Comparison of ENCODE assay signal across 8 mouse cellular contexts in the genomic region with DNA sequence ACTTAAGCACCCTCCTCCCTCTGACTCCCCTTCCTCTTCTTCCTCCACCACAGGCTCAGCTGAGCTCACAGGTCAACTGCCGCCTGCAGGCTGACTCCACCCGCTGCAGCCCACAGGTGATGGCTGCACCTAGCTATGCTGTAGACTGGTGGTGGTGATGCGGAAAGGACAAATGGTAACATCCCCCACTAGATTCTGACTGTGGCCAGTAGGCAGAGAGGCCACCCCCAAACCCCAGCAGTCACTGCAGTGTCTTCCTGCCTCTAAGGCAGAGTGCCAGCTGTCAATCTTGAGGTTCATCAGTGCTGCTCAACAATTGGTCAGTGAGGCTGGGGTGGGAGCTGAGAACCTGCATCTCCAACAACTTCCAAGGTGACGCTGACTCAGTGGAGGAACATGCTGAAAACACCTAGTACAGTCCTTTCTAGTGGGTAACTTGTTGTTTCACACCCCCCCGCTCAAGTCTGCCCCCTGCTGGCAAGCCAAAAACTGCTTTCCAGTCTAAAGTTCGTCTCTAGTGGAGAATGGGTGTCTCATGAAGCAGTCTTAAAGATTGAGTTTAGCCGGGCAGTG. TPM values are rescaled to one million over a fixed set of nuclear protein-coding genes. Genes with fewer than 3 reads are reported as not detected.
DNase-seq lines count a peak whose midpoint lies in the region; ATAC-seq and TF ChIP-seq lines count a peak whose summit lies in the region.

No protein-coding gene starts in this region.

- no peaks in the 10 kb centered on the region for H3K9me3 ChIP-seq in E14TG2a.4 (ENCODE audit: low read length)
- no peaks in the 10 kb centered on the region for H3K9me3 ChIP-seq in lung, embryonic 15.5 days

- no peak overlapping the region for H3K4me3 ChIP-seq in E14TG2a.4 (replicated peaks; ENCODE audit: low read length)
- no peak overlapping the region for H3K4me3 ChIP-seq in lung, embryonic 15.5 days

- TF ChIP-seq CTCF in E14TG2a.4 (conservative IDR thresholded peaks at IDR 0.05; ENCODE audit: low read length): 0 out of 2 replicates have a peak, but pooled peaks have one; percentile 36

- peaks cover 27% of the 10 kb centered on the region for H3K4me1 ChIP-seq in E14TG2a.4 (replicated peaks; ENCODE audit: low read depth, low read length)
- no peaks in the 10 kb centered on the region for H3K4me1 ChIP-seq in lung, embryonic 15.5 days

- no peak overlapping the region for H3K4me2 ChIP-seq in lung, embryonic 15.5 days

- ATAC-seq in common myeloid progenitor, adult 5-6 weeks (replicated peaks; ENCODE audit: low read depth, poor library complexity, severe bottlenecking): peak; percentile 48
- 0 out of 2 replicates have a peak, but pooled peaks have one; percentile 31 for ATAC-seq in lung, embryonic 15.5 days (ENCODE audit: borderline replicate concordance, extremely low read depth, low FRiP score, low TSS enrichment)

- H3K9ac ChIP-seq in lung, embryonic 15.5 days: no peak overlapping the region

- 58% methylated on average over 7 of the region's 7 CpGs for WGBS in lung, embryonic 15.5 days

- DNase-seq in kidney, adult 18-20 months: peak; percentile 27
- DNase-seq in kidney, adult 9 months: no peak
- peak; percentile 52 for DNase-seq in thymus, postnatal 0 days (ENCODE audit: low spot score)
- no peak for DNase-seq in left cerebral cortex, postnatal 14 days (ENCODE audit: low spot score in 2 of 2)
- DNase-seq in layer of hippocampus, adult 11-12 months (ENCODE audit: low spot score): no peak

- H3K36me3 ChIP-seq in E14TG2a.4 (ENCODE audit: insufficient read depth, low read length): no peaks in the 10 kb centered on the region
- no peaks in the 10 kb centered on the region for H3K36me3 ChIP-seq in lung, embryonic 15.5 days

- intact Hi-C loops in left cerebral cortex, postnatal 14 days (cut with DNase I): loop anchor here (5.0 kb wide), 1 partner anchor 38 kb away; no protein-coding TSS in a partner anchor

- no peaks in the 10 kb centered on the region for H3K27me3 ChIP-seq in E14TG2a.4 (ENCODE audit: insufficient read depth, low read length)
- no peaks in the 10 kb centered on the region for H3K27me3 ChIP-seq in lung, embryonic 15.5 days

- H3K27ac ChIP-seq in lung, embryonic 15.5 days: no peak overlapping the region

RNA-seq across cellular contexts. Expression of a gene that starts 10.3 kb away (rescaled TPM):
- total RNA-seq in common myeloid progenitor, adult 5-6 weeks (2017): not detected in 2 replicates
- polyA plus RNA-seq in lung, embryonic 15.5 days (2015; fragmentation: Nextera tagmentation; extraction: Ambion mirVana): 0.17 TPM in 1 of 2 replicates, not detected in the other
- 0.17 TPM in 1 of 2 replicates, not detected in the other for polyA plus RNA-seq in thymus, postnatal 0 days (2015; fragmentation: Nextera tagmentation; extraction: Ambion mirVana)
- under 1 TPM; 0.25 to 0.53 TPM for total RNA-seq in left cerebral cortex, postnatal 14 days (2021)

RNA-seq across cellular contexts. Expression of a gene that starts 10.4 kb away (rescaled TPM):
- not detected in 2 replicates for total RNA-seq in common myeloid progenitor, adult 5-6 weeks (2017)
- not detected in 2 replicates for polyA plus RNA-seq in lung, embryonic 15.5 days (2015; fragmentation: Nextera tagmentation; extraction: Ambion mirVana)
- polyA plus RNA-seq in thymus, postnatal 0 days (2015; fragmentation: Nextera tagmentation; extraction: Ambion mirVana): 0.08 TPM in 1 of 2 replicates, not detected in the other
- not detected for total RNA-seq in left cerebral cortex, postnatal 14 days (2021)

RNA-seq across cellular contexts. Expression of a gene that starts 56.5 kb away (rescaled TPM):
- total RNA-seq in common myeloid progenitor, adult 5-6 weeks (2017): 938 and 1,055 TPM in 2 replicates
- 342 and 365 TPM in 2 replicates for polyA plus RNA-seq in lung, embryonic 15.5 days (2015; fragmentation: Nextera tagmentation; extraction: Ambion mirVana)
- polyA plus RNA-seq in thymus, postnatal 0 days (2015; fragmentation: Nextera tagmentation; extraction: Ambion mirVana): 458 and 464 TPM in 2 replicates
- total RNA-seq in left cerebral cortex, postnatal 14 days (2021): 100 to 1,000 TPM; 146 to 149 TPM

Comparison
In these comparisons a context has a peak if more than half of its experiments do, and no peak if none do; other contexts are left out.
1. DNase-seq: peak in kidney, adult 18-20 months (single experiment) and thymus, postnatal 0 days (single experiment); none in kidney, adult 9 months (single experiment), left cerebral cortex, postnatal 14 days (0 of 2) and layer of hippocampus, adult 11-12 months (single experiment).